Mouse (Mus musculus) embryo, embryonic 11 days (tissue): ENCODE results near the gene Spata46.

ENCODE experiments used
- DNase-seq: peaks from one replicate; pipeline ENCODE4 v3.0.0-alpha.2; 2015

Spata46 gene

GRCm38 (mm10) chr1:170308503-170308902, at the start of gene Spata46:
Gene Spata46, plus strand, starts transcription at chr1:170308803.
- DNase-seq, result no peak

GRCm38 (mm10) chr1:170270281-170270680, 38.3 kb upstream of the Spata46 start:
- no peak for DNase-seq

GRCm38 (mm10) chr1:170270696-170271095, 37.9 kb upstream of the Spata46 start:
- DNase-seq, result no peak

DNA sequence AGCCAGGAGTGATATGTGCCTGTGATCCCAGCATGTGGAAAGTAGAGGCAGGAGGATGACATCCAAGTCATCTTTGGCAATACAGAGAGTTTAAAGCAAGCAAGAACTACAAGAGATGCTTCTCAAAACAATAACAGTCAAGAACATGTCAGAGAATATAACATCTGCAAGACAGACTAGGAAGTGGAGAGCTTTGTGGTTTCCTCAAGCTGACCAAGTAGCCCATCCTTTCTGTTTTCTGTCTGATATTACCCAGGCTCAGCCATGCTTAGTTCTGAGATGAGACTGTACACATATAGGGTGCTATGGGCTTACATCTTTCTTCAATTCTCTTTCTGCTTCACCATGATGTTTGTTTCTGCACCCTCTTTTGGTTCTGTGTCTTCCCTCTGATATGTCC, 35.4 kb upstream of the Spata46 start:
- no peak for DNase-seq

DNA sequence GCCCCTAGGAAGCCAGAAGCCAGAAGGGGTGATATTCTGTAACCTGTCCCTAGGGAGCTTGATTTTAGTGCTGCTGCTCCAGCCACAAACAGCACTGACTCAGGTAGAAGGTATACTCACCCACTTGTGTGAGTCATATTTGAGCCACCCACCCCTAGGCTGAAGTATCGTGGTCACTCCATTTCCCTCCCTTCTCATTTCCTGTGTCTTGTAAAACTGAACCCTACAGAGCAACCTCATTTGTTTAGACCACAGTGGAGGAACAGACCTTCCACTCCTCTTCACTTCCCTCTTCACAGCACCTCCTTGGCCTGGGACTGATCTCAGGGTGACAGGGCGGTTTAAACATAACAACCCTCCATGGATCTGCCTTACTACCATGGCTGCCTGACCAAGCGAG, 31.6 kb upstream of the Spata46 start, which contains the start of gene Sh2d1b1:
Sh2d1b1 (plus strand) TSS at position 305 of the 400 bp plus-strand sequence.
- no peak for DNase-seq

DNA sequence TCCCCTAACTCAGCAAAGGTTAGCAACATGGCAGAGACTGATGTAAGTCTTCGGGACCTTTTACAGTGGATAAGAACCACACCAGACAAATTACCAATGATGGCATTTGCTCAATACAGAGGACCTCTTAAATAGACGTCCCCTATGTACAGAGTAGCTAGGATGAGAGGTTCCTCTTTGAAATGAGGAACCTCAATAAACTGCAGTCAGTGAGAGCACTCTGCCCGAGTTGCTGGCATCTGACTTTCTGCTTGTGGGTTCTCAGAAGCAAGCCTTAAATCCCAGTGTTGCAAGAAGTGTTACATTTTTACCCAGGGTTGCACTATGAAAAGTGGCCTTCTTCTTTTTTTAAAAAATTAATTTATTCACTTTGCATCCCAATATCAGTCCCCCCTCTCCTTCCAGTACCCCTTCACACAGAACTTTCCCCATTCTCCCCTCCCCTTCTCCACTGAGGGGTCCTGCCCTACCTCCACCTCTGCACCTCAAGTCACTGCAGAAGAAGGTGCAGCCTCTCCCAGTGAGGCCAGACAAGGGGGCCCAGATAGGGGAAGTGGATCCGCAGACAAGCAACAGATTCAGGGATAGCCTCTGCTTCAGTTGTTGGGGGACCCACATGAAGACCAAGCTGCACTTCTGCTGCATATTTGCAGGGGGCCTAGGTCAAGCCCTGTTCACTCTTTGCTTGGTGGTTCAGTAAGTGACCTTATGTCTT, 26.0 kb upstream of the Spata46 start:
- no peak for DNase-seq

DNA sequence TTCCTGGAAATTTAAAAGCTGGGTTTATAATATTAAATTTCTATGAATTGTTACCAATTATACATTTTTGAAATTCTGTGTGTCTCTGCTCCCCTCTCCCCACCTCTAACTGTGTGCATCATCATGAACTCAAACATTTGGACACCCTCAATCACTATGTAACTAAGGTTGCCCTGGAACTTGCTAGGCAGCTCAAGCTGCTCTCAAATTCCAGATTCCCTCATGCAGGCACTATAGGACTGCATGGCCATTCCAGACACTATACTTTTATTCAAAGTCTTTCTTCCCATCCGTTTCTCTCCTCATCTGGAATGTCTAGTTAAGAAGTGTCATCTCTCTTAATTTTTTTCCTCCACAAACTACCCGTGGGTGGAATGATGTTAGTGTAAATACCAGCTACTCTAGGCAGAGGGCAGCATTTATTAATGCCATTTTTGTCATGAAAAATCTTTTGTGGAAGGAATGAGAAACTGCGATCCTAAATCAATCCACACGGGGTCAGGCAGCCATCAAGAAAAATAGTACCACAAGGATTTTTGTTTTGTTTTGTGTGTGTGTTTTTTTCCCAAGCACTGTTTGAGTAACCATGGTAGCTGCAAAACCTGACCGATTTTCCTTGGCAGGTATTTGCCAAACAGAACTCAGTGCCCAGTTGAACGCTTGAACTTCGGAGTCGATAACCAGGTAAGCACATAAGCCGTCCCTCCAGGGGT, 16.2 kb upstream of the Spata46 start:
- peak; percentile 80 for DNase-seq

DNA sequence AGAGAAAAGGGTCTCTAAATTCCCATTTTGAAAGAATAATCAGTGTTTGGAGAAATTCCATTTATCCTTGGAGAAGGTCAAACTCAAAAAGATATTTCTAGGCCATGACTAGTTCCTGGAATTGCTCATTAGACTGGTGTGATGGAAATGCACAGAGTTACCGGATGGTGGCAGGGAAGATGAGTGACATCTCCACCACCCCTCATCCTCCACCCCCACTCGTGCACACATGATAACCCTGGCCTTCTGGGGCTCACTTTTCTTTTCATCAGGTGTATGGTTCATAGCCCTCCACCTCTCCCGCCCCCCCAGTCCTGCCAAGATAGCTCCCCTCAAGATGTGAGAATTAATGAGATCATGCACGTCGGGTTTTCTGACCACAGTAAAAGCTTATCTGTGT, 15.3 kb upstream of the Spata46 start:
- DNase-seq, result no peak

DNA sequence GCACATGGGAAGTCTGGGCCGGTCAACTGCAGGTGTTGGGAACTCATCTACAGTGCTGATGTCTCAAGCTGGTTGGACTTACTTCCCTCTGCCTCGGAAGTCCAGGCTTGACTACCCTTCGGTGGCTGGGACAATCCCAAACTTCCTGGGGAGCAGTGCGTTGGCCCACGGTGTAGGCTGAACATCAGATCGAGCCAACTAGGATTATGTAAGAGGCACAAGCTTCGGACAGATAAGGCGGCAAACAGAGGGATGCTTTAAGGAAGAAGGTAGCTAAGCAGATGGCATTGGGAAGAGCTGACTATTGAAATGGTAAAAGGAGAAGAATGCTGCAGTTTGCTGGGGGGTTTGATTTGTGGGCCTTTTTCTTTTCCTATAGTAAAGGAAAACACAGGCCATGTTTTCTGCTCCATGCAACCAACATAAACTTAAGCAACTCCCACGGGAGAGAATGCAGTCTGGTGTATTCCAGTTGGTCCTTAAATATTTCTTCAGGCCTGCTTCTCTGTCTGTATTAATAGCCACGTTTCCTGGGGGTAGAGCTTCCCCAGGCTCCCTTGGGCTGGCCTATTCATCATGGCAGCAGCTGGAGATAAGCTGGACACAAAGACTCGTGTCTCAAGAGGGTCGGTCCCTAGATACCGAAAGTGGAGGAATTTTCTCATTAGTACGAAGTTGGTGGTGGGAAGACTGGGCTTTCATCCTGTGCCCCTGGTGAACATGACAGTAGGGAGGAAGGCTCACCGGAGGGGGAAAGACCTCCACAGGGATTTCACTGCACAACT, 13.6 kb upstream of the Spata46 start:
- DNase-seq, result peak; percentile 16

GRCm38 (mm10) chr1:170299496-170299895, 9.1 kb upstream of the Spata46 start:
- no peak for DNase-seq

DNA sequence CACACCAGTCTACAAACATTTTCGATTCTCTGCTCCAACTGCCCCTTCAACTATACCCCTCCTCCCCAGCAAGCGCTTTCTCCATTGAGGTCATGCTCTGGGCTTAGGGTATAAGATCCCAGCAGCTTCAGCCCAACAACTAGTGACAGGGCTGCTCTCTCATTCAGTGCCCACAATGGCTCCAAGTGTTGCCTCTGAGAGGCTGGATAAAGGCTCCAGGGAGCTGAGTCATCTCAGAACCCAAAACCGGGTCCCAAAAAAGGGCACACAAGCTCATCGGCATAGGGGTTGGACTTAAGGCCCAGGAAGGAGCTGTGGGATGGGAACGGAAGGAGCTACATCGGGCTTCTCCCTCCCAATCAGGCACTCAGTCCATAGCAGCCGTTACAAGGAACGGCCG, 6.9 kb upstream of the Spata46 start:
- DNase-seq, result no peak

DNA sequence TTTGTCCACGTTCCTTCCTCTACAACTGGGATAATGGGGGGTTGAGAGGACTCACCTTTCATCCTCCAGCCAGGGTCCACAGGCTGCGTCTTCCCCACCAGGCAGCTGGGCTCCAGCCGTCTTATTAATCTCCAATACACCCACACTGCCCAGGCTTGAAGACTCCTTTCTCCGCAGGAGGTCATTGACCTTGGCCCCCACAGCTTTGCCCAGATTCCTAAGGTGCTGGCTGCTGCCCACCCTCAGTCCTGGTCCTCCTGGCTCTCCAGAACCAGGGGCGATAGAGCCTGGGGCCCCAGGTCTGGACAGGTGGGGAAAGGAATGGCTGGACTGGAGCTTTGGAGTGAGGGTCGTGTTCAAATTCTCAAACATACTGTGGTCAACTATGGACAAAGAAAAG, 6.1 kb upstream of the Spata46 start:
- no peak for DNase-seq

- DNase-seq, result peak; percentile 26
Observed at GRCm38 (mm10) chr1:170303103-170303502, 5.5 kb upstream of the Spata46 start.

GRCm38 (mm10) chr1:170305002-170305401, 3.6 kb upstream of the Spata46 start:
- DNase-seq, result no peak

GRCm38 (mm10) chr1:170306232-170306631, 2.4 kb upstream of the Spata46 start, which contains the start of gene Gm7694:
Gene Gm7694, minus strand, starts transcription at chr1:170306332.
- no peak for DNase-seq

GRCm38 (mm10) chr1:170311431-170311830, 2.8 kb downstream of the Spata46 start:
- no peak for DNase-seq

GRCm38 (mm10) chr1:170322046-170322445, 13.4 kb downstream of the Spata46 start:
- DNase-seq, result no peak

GRCm38 (mm10) chr1:170323001-170323400, 14.4 kb downstream of the Spata46 start:
- no peak for DNase-seq

DNA sequence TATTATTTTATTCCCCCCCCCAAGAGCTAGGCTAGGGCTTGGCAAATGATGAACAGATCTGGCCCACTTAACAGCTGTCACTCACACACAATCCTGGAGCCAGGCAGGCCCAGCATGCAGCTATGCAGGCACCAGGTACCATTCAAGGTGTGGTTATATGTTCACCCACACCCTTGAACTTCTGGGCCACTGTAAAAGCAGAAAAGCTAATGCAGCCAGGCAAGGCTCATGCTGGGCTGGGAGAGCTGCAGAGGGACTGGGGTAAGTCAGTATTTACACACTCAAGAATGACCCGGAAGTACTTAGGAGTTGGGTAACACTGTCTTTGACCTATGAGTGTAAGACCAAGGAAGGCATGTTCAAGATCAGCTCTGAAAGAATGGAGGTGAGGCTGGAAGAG, 15.7 kb downstream of the Spata46 start:
- no peak for DNase-seq

DNA sequence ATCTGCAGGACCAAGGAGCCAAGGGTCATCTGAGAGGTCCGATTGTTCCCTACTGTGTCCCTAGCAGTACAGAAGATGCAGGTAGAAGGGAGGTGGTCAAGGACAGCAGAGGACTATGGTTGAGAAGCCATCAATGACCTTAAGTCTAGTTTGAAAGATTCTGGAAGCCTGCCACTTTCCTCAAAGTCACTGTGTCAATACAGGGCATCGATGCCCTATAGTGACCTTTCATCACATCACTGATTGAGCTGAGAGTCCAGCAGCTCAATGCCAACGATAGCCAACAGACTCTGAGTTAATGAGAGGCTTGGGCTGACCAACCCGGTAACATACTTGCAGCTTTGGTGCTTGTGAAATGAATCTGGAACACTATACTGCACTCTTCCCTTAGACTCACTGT, 16.7 kb downstream of the Spata46 start:
- DNase-seq, result no peak

DNA sequence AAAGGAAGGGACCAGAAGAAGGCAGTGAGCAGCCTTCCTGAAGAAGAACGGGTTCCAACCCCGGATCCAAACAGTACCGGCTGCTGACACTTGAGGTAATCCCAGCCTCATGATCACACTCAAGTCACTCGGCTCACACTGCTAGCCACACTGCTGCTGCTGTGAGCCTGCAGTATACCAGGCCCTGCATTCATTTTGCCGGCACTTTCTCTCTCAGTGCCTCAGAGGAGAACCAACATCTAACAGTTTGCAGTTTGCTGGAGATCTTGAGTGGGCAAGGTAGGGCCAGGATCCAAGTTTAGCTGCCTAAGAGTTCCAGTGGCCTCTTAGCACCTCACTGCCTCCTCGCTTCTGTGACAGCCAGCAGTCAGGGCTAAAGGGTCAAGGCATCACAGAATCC, 23.3 kb downstream of the Spata46 start:
- DNase-seq, result no peak

GRCm38 (mm10) chr1:170332775-170333174, 24.2 kb downstream of the Spata46 start:
- no peak for DNase-seq

- no peak for DNase-seq
Observed at GRCm38 (mm10) chr1:170339943-170340342, 31.3 kb downstream of the Spata46 start.

DNA sequence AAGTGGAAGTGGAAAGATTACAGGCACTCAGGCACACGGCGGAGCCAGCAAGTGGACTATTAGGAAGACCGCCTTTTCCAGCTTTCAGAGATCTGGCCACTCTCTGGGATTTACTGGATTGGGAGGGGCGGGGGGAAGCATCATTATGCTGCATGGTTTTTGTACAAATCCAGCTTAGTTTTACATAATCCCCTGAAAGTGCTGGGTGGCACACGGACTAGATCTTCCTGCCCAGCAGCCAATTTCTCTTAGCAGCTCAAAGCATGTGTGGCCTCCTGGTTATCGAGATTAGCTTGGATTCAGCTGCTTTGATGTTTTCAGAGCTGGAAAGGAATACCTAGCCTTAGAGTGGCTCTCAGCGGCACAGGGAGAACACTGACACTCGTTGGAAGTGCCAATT, 34.5 kb downstream of the Spata46 start:
- DNase-seq, result no peak
